Mouse (Mus musculus) A20 (cell line): ENCODE measurements around the gene Bbof1.

Experiments
- DNase-seq: peaks from one replicate; pipeline ENCODE4 v3.0.0-alpha.2; 2011; ENCODE audit warnings: low read depth, low spot score

Bbof1 gene

GRCm38 (mm10) chr12:84400068-84400467, 8.8 kb upstream of the Bbof1 start:
- DNase-seq, result no peak

- no peak for DNase-seq
Observed at GRCm38 (mm10) chr12:84400653-84401052, 8.2 kb upstream of the Bbof1 start.

- no peak for DNase-seq
Observed at GRCm38 (mm10) chr12:84402923-84403322, 5.9 kb upstream of the Bbof1 start.

GRCm38 (mm10) chr12:84404541-84404940, 4.3 kb upstream of the Bbof1 start:
- no peak for DNase-seq

- peak; percentile 21 for DNase-seq
Observed at GRCm38 (mm10) chr12:84407259-84407658, 1.6 kb upstream of the Bbof1 start.

GRCm38 (mm10) chr12:84407874-84408818, 725 bp upstream of the Bbof1 start:
- DNase-seq, result peak; percentile 90

GRCm38 (mm10) chr12:84416834-84417604, 8.1 kb downstream of the Bbof1 start, which contains the start of gene Rnf113a2:
Gene Rnf113a2, plus strand, starts transcription at chr12:84417196.
- peak; percentile 95 for DNase-seq

GRCm38 (mm10) chr12:84417605-84417922, 8.7 kb downstream of the Bbof1 start:
- DNase-seq, result no peak

GRCm38 (mm10) chr12:84423990-84424389, 15.1 kb downstream of the Bbof1 start:
- no peak for DNase-seq

- no peak for DNase-seq
Observed at GRCm38 (mm10) chr12:84429825-84430224, 21.0 kb downstream of the Bbof1 start.

- DNase-seq, result no peak
Observed at GRCm38 (mm10) chr12:84438697-84439096, 29.8 kb downstream of the Bbof1 start.

- no peak for DNase-seq
Observed at GRCm38 (mm10) chr12:84442526-84442925, 33.7 kb downstream of the Bbof1 start.

GRCm38 (mm10) chr12:84447386-84447785, 38.5 kb downstream of the Bbof1 start:
- DNase-seq, result no peak

- DNase-seq, result no peak
Observed at GRCm38 (mm10) chr12:84448181-84448580, 39.3 kb downstream of the Bbof1 start.

- DNase-seq, result no peak
Observed at GRCm38 (mm10) chr12:84449887-84450286, 41.0 kb downstream of the Bbof1 start.

GRCm38 (mm10) chr12:84450351-84450717, 41.5 kb downstream of the Bbof1 start:
- DNase-seq, result no peak

- DNase-seq, result peak; percentile 99
Observed at GRCm38 (mm10) chr12:84450718-84451646, 42.1 kb downstream of the Bbof1 start, which contains the start of the genes Aldh6a1 and Lin52. Gene Aldh6a1, minus strand, starts transcription at chr12:84451004. Gene Lin52, plus strand, starts transcription at chr12:84451422.

GRCm38 (mm10) chr12:84451801-84452200, 42.9 kb downstream of the Bbof1 start:
- no peak for DNase-seq

GRCm38 (mm10) chr12:84456911-84457310, 48.0 kb downstream of the Bbof1 start:
- no peak for DNase-seq

- no peak for DNase-seq
Observed at GRCm38 (mm10) chr12:84459845-84460244, 51.0 kb downstream of the Bbof1 start.

GRCm38 (mm10) chr12:84461416-84461815, 52.5 kb downstream of the Bbof1 start:
- no peak for DNase-seq
